Mouse (Mus musculus): ENCODE data around the gene Ppm1h. TPM values are rescaled to one million over a fixed set of nuclear protein-coding genes. Genes with fewer than 3 reads are reported as not detected.

Gene Ppm1h
- polyA plus RNA-seq, 1 experiment from 2014 or later, result 3.6 TPM

GRCm38 (mm10) chr10:122690698-122691097, 12.1 kb downstream of the Ppm1h start:
- Histone ChIP-seq H3K4me3 (ENCODE audit: low read depth, low read length) (no peak overlapping the region), H3K36me3 (ENCODE audit: control insufficient read depth, insufficient read depth, low read length) (no peaks in the 10 kb centered on the region), H3K4me1 (replicated peaks; ENCODE audit: control insufficient read depth, insufficient read depth, low read length) (no peaks in the 10 kb centered on the region), H3K4me2 (ENCODE audit: low read depth, low read length, severe bottlenecking) (no peak overlapping the region), H3K27ac (ENCODE audit: low read depth, low read length) (no peak overlapping the region), H3K9ac (ENCODE audit: low read length) (no peak overlapping the region), H3K27me3 (ENCODE audit: control insufficient read depth, insufficient read depth, low read length) (no peaks in the 10 kb centered on the region), H3K9me3 (ENCODE audit: control insufficient read depth, low read length) (no peaks in the 10 kb centered on the region)
- ATAC-seq (replicated peaks; ENCODE audit: low FRiP score) (no peak), DNase-seq (ENCODE audit: low spot score) (no peak)
- 87% methylated on average over 6 of the region's 6 CpGs for WGBS

GRCm38 (mm10) chr10:122693158-122693777, 14.7 kb downstream of the Ppm1h start:
- Histone ChIP-seq H3K4me1 (replicated peaks; ENCODE audit: control insufficient read depth, insufficient read depth, low read length) (no peaks in the 10 kb centered on the region), H3K27me3 (ENCODE audit: control insufficient read depth, insufficient read depth, low read length) (no peaks in the 10 kb centered on the region), H3K27ac (ENCODE audit: low read depth, low read length) (no peak overlapping the region), H3K36me3 (ENCODE audit: control insufficient read depth, insufficient read depth, low read length) (no peaks in the 10 kb centered on the region), H3K9me3 (ENCODE audit: control insufficient read depth, low read length) (no peaks in the 10 kb centered on the region), H3K4me2 (ENCODE audit: low read depth, low read length, severe bottlenecking) (no peak overlapping the region), H3K9ac (ENCODE audit: low read length) (no peak overlapping the region), H3K4me3 (ENCODE audit: low read depth, low read length) (no peak overlapping the region)
- no peak for DNase-seq (ENCODE audit: low spot score)
- no peak for ATAC-seq (replicated peaks; ENCODE audit: low FRiP score)
- 67% methylated on average over 12 of the region's 12 CpGs for WGBS

GRCm38 (mm10) chr10:122693911-122694618, 15.5 kb downstream of the Ppm1h start:
- no peak overlapping the region for H3K9ac ChIP-seq (ENCODE audit: low read length)
- ATAC-seq (replicated peaks; ENCODE audit: low FRiP score), result no peak
- no peak overlapping the region for H3K4me2 ChIP-seq (ENCODE audit: low read depth, low read length, severe bottlenecking)
- no peaks in the 10 kb centered on the region for H3K4me1 ChIP-seq (replicated peaks; ENCODE audit: control insufficient read depth, insufficient read depth, low read length)
- H3K27ac ChIP-seq (ENCODE audit: low read depth, low read length), result no peak overlapping the region
- no peaks in the 10 kb centered on the region for H3K9me3 ChIP-seq (ENCODE audit: control insufficient read depth, low read length)
- no peak overlapping the region for H3K4me3 ChIP-seq (ENCODE audit: low read depth, low read length)
- no peaks in the 10 kb centered on the region for H3K36me3 ChIP-seq (ENCODE audit: control insufficient read depth, insufficient read depth, low read length)
- no peak for DNase-seq (ENCODE audit: low spot score)
- H3K27me3 ChIP-seq (ENCODE audit: control insufficient read depth, insufficient read depth, low read length), result no peaks in the 10 kb centered on the region
- 64% methylated on average over 16 of the region's 17 CpGs for WGBS

- Histone ChIP-seq H3K9ac (ENCODE audit: low read length) (no peak overlapping the region), H3K27ac (ENCODE audit: low read depth, low read length) (no peak overlapping the region), H3K27me3 (ENCODE audit: control insufficient read depth, insufficient read depth, low read length) (no peaks in the 10 kb centered on the region), H3K4me1 (replicated peaks; ENCODE audit: control insufficient read depth, insufficient read depth, low read length) (no peaks in the 10 kb centered on the region), H3K4me2 (ENCODE audit: low read depth, low read length, severe bottlenecking) (no peak overlapping the region), H3K9me3 (ENCODE audit: control insufficient read depth, low read length) (no peaks in the 10 kb centered on the region), H3K4me3 (ENCODE audit: low read depth, low read length) (no peak overlapping the region), H3K36me3 (ENCODE audit: control insufficient read depth, insufficient read depth, low read length) (no peaks in the 10 kb centered on the region)
- no peak for ATAC-seq (replicated peaks; ENCODE audit: low FRiP score)
- WGBS, result 89% methylated on average over 1 of the region's 1 CpGs
- DNase-seq (ENCODE audit: low spot score), result no peak
These were observed 17.8 kb downstream of the Ppm1h start for GRCm38 (mm10) chr10:122696335-122696734.

- no peaks in the 10 kb centered on the region for H3K9me3 ChIP-seq (ENCODE audit: control insufficient read depth, low read length)
- no peaks in the 10 kb centered on the region for H3K4me1 ChIP-seq (replicated peaks; ENCODE audit: control insufficient read depth, insufficient read depth, low read length)
- ATAC-seq (replicated peaks; ENCODE audit: low FRiP score) (no peak), DNase-seq (ENCODE audit: low spot score) (no peak)
- no peaks in the 10 kb centered on the region for H3K36me3 ChIP-seq (ENCODE audit: control insufficient read depth, insufficient read depth, low read length)
- H3K27me3 ChIP-seq (ENCODE audit: control insufficient read depth, insufficient read depth, low read length), result no peaks in the 10 kb centered on the region
- no peak overlapping the region for H3K9ac ChIP-seq (ENCODE audit: low read length)
- no peak overlapping the region for H3K27ac ChIP-seq (ENCODE audit: low read depth, low read length)
- 89% methylated on average over 5 of the region's 5 CpGs for WGBS
- H3K4me2 ChIP-seq (ENCODE audit: low read depth, low read length, severe bottlenecking), result no peak overlapping the region
- H3K4me3 ChIP-seq (ENCODE audit: low read depth, low read length), result no peak overlapping the region
These were observed 19.8 kb downstream of the Ppm1h start for GRCm38 (mm10) chr10:122698347-122698746.

GRCm38 (mm10) chr10:122704901-122705300, 26.3 kb downstream of the Ppm1h start:
- 83% methylated on average over 5 of the region's 5 CpGs for WGBS
- ATAC-seq (replicated peaks; ENCODE audit: low FRiP score) (no peak), DNase-seq (ENCODE audit: low spot score) (no peak)
- Histone ChIP-seq H3K9ac (ENCODE audit: low read length) (no peak overlapping the region), H3K36me3 (ENCODE audit: control insufficient read depth, insufficient read depth, low read length) (no peaks in the 10 kb centered on the region), H3K4me2 (ENCODE audit: low read depth, low read length, severe bottlenecking) (no peak overlapping the region), H3K9me3 (ENCODE audit: control insufficient read depth, low read length) (no peaks in the 10 kb centered on the region), H3K4me1 (replicated peaks; ENCODE audit: control insufficient read depth, insufficient read depth, low read length) (no peaks in the 10 kb centered on the region), H3K27ac (ENCODE audit: low read depth, low read length) (no peak overlapping the region), H3K27me3 (ENCODE audit: control insufficient read depth, insufficient read depth, low read length) (no peaks in the 10 kb centered on the region), H3K4me3 (ENCODE audit: low read depth, low read length) (no peak overlapping the region)

- Histone ChIP-seq H3K27me3 (ENCODE audit: control insufficient read depth, insufficient read depth, low read length) (no peaks in the 10 kb centered on the region), H3K9ac (ENCODE audit: low read length) (no peak overlapping the region), H3K4me1 (replicated peaks; ENCODE audit: control insufficient read depth, insufficient read depth, low read length) (no peaks in the 10 kb centered on the region), H3K4me3 (ENCODE audit: low read depth, low read length) (no peak overlapping the region), H3K9me3 (ENCODE audit: control insufficient read depth, low read length) (no peaks in the 10 kb centered on the region), H3K36me3 (ENCODE audit: control insufficient read depth, insufficient read depth, low read length) (no peaks in the 10 kb centered on the region), H3K4me2 (ENCODE audit: low read depth, low read length, severe bottlenecking) (no peak overlapping the region), H3K27ac (ENCODE audit: low read depth, low read length) (no peak overlapping the region)
- DNase-seq (ENCODE audit: low spot score), result no peak
- WGBS, result 88% methylated on average over 6 of the region's 6 CpGs
- ATAC-seq (replicated peaks; ENCODE audit: low FRiP score), result no peak
These were observed 26.9 kb downstream of the Ppm1h start for GRCm38 (mm10) chr10:122705457-122705856.

GRCm38 (mm10) chr10:122711381-122711811, 32.8 kb downstream of the Ppm1h start:
- WGBS, result 55% methylated on average over 6 of the region's 6 CpGs
- H3K4me3 ChIP-seq (ENCODE audit: low read depth, low read length), result no peak overlapping the region
- H3K36me3 ChIP-seq (ENCODE audit: control insufficient read depth, insufficient read depth, low read length), result no peaks in the 10 kb centered on the region
- no peak overlapping the region for H3K4me2 ChIP-seq (ENCODE audit: low read depth, low read length, severe bottlenecking)
- H3K27ac ChIP-seq (ENCODE audit: low read depth, low read length), result no peak overlapping the region
- H3K9me3 ChIP-seq (ENCODE audit: control insufficient read depth, low read length), result no peaks in the 10 kb centered on the region
- no peaks in the 10 kb centered on the region for H3K27me3 ChIP-seq (ENCODE audit: control insufficient read depth, insufficient read depth, low read length)
- no peak for ATAC-seq (replicated peaks; ENCODE audit: low FRiP score)
- H3K4me1 ChIP-seq (replicated peaks; ENCODE audit: control insufficient read depth, insufficient read depth, low read length), result peaks cover 6% of the 10 kb centered on the region
- no peak overlapping the region for H3K9ac ChIP-seq (ENCODE audit: low read length)
- no peak for DNase-seq (ENCODE audit: low spot score)

- 88% methylated on average over 5 of the region's 5 CpGs for WGBS
- Histone ChIP-seq H3K27me3 (ENCODE audit: control insufficient read depth, insufficient read depth, low read length) (no peaks in the 10 kb centered on the region), H3K9me3 (ENCODE audit: control insufficient read depth, low read length) (no peaks in the 10 kb centered on the region), H3K4me1 (replicated peaks; ENCODE audit: control insufficient read depth, insufficient read depth, low read length) (peaks cover 8% of the 10 kb centered on the region), H3K4me2 (ENCODE audit: low read depth, low read length, severe bottlenecking) (no peak overlapping the region), H3K27ac (ENCODE audit: low read depth, low read length) (no peak overlapping the region), H3K9ac (ENCODE audit: low read length) (no peak overlapping the region), H3K36me3 (ENCODE audit: control insufficient read depth, insufficient read depth, low read length) (no peaks in the 10 kb centered on the region), H3K4me3 (ENCODE audit: low read depth, low read length) (no peak overlapping the region)
- no peak for DNase-seq (ENCODE audit: low spot score)
- ATAC-seq (replicated peaks; ENCODE audit: low FRiP score), result no peak
These were observed 33.7 kb downstream of the Ppm1h start for GRCm38 (mm10) chr10:122712307-122712706.

Measured in forebrain, embryonic 11.5 days (tissue).